Mouse (Mus musculus) myocyte (in vitro differentiated cells): Measurements from ENCODE around the gene Begain.

Experiments
- E2F4 ChIP-seq: IDR thresholded peaks from one replicate; pipeline ENCODE4 v1.6.1; 2011; ENCODE audit warnings: mild to moderate bottlenecking, control low read depth, moderate library complexity; ENCODE audit not compliant: insufficient read depth
- MAX ChIP-seq: IDR thresholded peaks from one replicate; pipeline ENCODE4 v1.6.1; 2011; ENCODE audit warnings: low read depth, mild to moderate bottlenecking, control low read depth
- MYOD1 ChIP-seq, 3 experiments: IDR thresholded peaks; one replicate each; pipeline ENCODE4 v1.6.1; 2011; ENCODE audit warnings: control low read depth in 2 of 3, low read depth in 2 of 3, mild to moderate bottlenecking in 2 of 3, moderate library complexity in 1 of 3; ENCODE audit not compliant: insufficient read length in 2 of 3, control insufficient read depth in 1 of 3
- MYOG ChIP-seq, 3 experiments: IDR thresholded peaks; one replicate each; pipeline ENCODE4 v1.6.1; 2011; ENCODE audit warnings: control low read depth in 2 of 3, low read depth in 2 of 3, mild to moderate bottlenecking in 2 of 3; ENCODE audit not compliant: insufficient read length in 2 of 3, control insufficient read depth in 1 of 3, insufficient read depth in 1 of 3
- POLR2A ChIP-seq: IDR thresholded peaks from one replicate; pipeline ENCODE4 v1.6.1; 2011; ENCODE audit warnings: low read depth, mild to moderate bottlenecking, control low read depth, moderate library complexity; ENCODE audit not compliant: insufficient read length
- TCF12 ChIP-seq: IDR thresholded peaks from one replicate; pipeline ENCODE4 v1.6.1; 2011; ENCODE audit warnings: mild to moderate bottlenecking, control low read depth; ENCODE audit not compliant: poor library complexity, insufficient read depth, severe bottlenecking
- TCF3 ChIP-seq: IDR thresholded peaks from one replicate; pipeline ENCODE4 v1.6.1; 2011; ENCODE audit warnings: low read depth, control low read depth; ENCODE audit not compliant: insufficient read length
- USF1 ChIP-seq: IDR thresholded peaks from one replicate; pipeline ENCODE4 v1.6.1; 2011; ENCODE audit warnings: low read depth, mild to moderate bottlenecking, control low read depth, moderate library complexity

GRCm38 (mm10) chr12:109090041-109090440 lies 22.0 kb upstream of the Begain start:
- TF ChIP-seq POLR2A (no peak), E2F4 (no peak), MYOG (IDR thresholded peaks at IDR 0.05; ENCODE audit: control insufficient read depth in 1 of 3, insufficient read depth in 1 of 3, insufficient read length in 2 of 3, low read depth in 2 of 3) (no peak), MAX (no peak), TCF12 (no peak), USF1 (no peak), MYOD1 (IDR thresholded peaks at IDR 0.05; ENCODE audit: control insufficient read depth in 1 of 3, insufficient read length in 2 of 3, low read depth in 2 of 3) (no peak), TCF3 (no peak)
